Mouse (Mus musculus) forebrain, embryonic 12.5 days (tissue): ENCODE data around the gene Lingo1. TPM values are rescaled to one million over a fixed set of nuclear protein-coding genes. Genes with fewer than 3 reads are reported as not detected.
A peak's percentile ranks its signal among the peaks of the same experiment; 100 is the strongest.

ENCODE experiments used
- ATAC-seq: fragments of 200-750 bp; cut with Nextera tagmentation; 2 replicates; pipeline ENCODE4 v1.8.0; 2017; ENCODE audit warnings: moderate TSS enrichment; ENCODE audit not compliant: low FRiP score
- H3K27ac ChIP-seq: fragments of 300-500 bp; sonication (generic); 2 replicates; pipeline ENCODE4 v1.5.1; 2016; ENCODE audit warnings: mild to moderate bottlenecking
- H3K27me3 ChIP-seq: fragments of 300-500 bp; sonication (generic); 2 replicates; pipeline ENCODE4 v1.6.1; 2016; ENCODE audit warnings: mild to moderate bottlenecking
- H3K36me3 ChIP-seq: fragments of 300-500 bp; sonication (generic); replicated peaks from 2 replicates; pipeline ENCODE4 v1.6.1; 2016; ENCODE audit warnings: mild to moderate bottlenecking
- H3K4me1 ChIP-seq: fragments of 300-500 bp; sonication (generic); 2 replicates; pipeline ENCODE4 v1.6.1; 2016
- H3K4me2 ChIP-seq: fragments of 300-500 bp; sonication (generic); 2 replicates; pipeline ENCODE4 v1.6.1; 2016; ENCODE audit warnings: mild to moderate bottlenecking, moderate library complexity
- H3K4me3 ChIP-seq: fragments of 300-500 bp; sonication (generic); replicated peaks from 2 replicates; pipeline ENCODE4 v1.5.1; 2016; ENCODE audit warnings: mild to moderate bottlenecking
- H3K9ac ChIP-seq: fragments of 300-500 bp; sonication (generic); 2 replicates; pipeline ENCODE4 v1.6.1; 2016; ENCODE audit warnings: mild to moderate bottlenecking
- H3K9me3 ChIP-seq: fragments of 300-500 bp; sonication (generic); 2 replicates; pipeline ENCODE4 v1.6.1; 2016
- WGBS: fragments of 180-500 bp; shearing (Covaris S2); methylation state at CpG from one replicate; pipeline ENCODE4 v1.1.7; 2016; 5-methylcytosine and 5-hydroxymethylcytosine counted together
- polyA plus RNA-seq: library from polyadenylated mRNA; unstranded; fragments of >200 nt; fragmentation: Nextera tagmentation; extraction: Ambion mirVana; gene quantifications from 2 replicates; pipeline ENCODE4 v1.2.1, GENCODE M21; 2016

Gene Lingo1
- polyA plus RNA-seq, 1 experiment from 2014 or later: 10.5 TPM

DNA sequence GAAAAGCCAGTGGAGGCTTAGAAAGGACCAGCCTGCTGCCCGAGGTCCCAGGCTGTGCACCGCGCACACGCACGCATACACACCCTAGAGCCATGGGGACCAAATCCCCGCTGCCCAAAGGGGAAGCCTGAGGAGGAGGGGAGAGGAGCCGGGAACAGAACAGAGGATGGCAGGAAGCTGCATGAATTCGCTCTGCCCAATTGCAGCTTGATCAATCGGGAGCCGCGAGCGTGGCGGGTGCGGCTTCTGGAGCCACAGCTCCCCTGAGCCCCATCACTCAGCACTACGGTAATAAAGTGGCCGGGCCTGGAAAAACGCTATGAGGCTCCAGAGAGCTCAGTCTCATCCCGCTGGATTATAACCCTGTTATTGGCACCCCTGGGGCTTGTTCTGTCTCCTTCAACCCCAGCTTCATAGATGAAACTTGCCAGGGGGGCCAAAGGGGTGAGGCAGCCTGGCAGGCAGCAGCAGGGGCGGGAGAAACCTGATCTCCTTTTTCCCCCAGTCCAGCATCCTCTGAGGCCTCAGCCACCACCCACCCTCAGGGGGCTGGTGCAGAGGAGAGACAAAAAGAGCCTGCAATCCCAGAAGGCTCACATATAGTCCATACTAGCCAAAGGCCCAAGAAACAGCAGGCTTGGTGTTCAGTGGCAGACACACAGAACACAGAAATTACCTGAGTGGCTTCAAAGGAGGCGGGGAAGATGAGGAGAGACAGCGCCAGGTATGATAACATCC lies 29.4 kb upstream of the Lingo1 start:
- Histone ChIP-seq H3K27me3 (peaks cover 31% of the 10 kb centered on the region), H3K9me3 (no peaks in the 10 kb centered on the region), H3K9ac (peak overlapping the region; percentile 47), H3K36me3 (no peaks in the 10 kb centered on the region), H3K4me3 (peak overlapping the region; percentile 29), H3K27ac (no peak overlapping the region), H3K4me1 (peaks cover 38% of the 10 kb centered on the region), H3K4me2 (peak overlapping the region; percentile 56)
- no peak for ATAC-seq
- 10% methylated on average over 21 of the region's 21 CpGs for WGBS

DNA sequence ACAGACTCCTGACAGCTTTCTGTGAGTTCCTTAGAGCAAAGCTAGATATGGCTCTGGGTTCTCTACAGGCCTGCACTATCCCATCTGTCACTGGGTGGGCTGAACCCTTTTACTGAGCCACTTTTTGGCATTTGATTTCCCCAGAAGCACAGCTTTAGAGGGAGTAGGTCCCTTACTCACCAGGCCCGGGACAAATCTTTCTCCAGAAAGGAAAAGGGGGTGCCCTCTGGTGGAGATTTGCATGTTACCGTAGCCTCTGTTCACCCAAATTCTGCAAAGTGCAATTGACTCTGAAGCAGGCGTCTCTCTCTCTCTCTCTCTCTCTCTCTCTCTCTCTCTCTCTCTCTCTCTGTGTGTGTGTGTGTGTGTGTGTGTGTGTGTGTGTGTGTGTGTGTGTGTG lies 28.6 kb upstream of the Lingo1 start:
- ATAC-seq: no peak
- H3K4me2 ChIP-seq: no peak overlapping the region
- H3K4me1 ChIP-seq: peaks cover 31% of the 10 kb centered on the region
- WGBS: 1% methylated on average over 3 of the region's 3 CpGs
- no peak overlapping the region for H3K27ac ChIP-seq
- H3K9me3 ChIP-seq: no peaks in the 10 kb centered on the region
- H3K27me3 ChIP-seq: peaks cover 31% of the 10 kb centered on the region
- H3K36me3 ChIP-seq: no peaks in the 10 kb centered on the region
- H3K4me3 ChIP-seq: no peak overlapping the region
- no peak overlapping the region for H3K9ac ChIP-seq

DNA sequence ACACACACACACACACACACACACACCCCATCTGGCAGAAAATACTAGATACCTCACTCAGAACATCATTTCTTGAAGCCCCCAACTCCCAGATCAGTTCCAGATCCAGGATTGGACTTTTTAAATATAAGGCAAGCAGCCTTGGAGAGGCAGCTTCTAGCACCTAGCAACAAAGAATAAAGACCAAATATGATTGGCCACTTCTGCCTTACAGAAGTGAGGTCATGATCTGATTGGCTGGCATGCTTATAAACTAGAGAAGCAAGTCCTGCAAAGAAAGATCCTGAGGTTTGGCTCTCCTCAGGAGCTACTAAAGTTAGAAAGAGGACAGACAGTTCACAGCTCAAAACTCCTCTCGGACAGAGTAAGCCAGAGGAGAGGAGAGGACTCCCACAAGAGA lies 14.6 kb upstream of the Lingo1 start:
- peaks cover 19% of the 10 kb centered on the region for H3K27me3 ChIP-seq
- 82% methylated on average over 1 of the region's 1 CpGs for WGBS
- H3K9me3 ChIP-seq: peaks cover 4% of the 10 kb centered on the region
- no peaks in the 10 kb centered on the region for H3K36me3 ChIP-seq
- no peak overlapping the region for H3K9ac ChIP-seq
- H3K27ac ChIP-seq: no peak overlapping the region
- no peak overlapping the region for H3K4me3 ChIP-seq
- no peak overlapping the region for H3K4me2 ChIP-seq
- H3K4me1 ChIP-seq: no peaks in the 10 kb centered on the region
- no peak for ATAC-seq

DNA sequence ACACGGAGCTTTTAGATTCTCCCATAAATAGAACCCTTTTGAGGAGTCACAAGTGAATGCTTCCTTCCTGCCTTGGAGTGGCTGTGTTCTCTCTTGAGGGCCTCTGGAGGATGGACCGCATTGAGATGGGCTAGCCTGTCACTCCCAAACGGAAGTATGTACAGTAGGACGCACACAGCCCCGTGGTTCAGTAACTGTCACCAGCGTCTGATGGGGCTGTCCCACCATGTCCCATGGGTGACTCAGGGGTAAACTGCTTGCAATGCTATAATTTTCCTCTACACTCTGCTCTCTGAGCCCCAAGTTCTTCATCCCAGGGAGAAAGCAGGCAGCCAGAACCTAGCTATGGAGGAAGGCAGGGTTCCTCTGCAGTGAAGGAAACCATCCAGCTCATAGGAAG lies 11.7 kb upstream of the Lingo1 start:
- no peak for ATAC-seq
- H3K9me3 ChIP-seq: peaks cover 4% of the 10 kb centered on the region
- peaks cover 14% of the 10 kb centered on the region; the same call in 1 of the 2 replicates for H3K27me3 ChIP-seq
- no peaks in the 10 kb centered on the region for H3K4me1 ChIP-seq
- 89% methylated on average over 6 of the region's 6 CpGs for WGBS
- no peaks in the 10 kb centered on the region for H3K36me3 ChIP-seq
- no peak overlapping the region for H3K4me2 ChIP-seq
- no peak overlapping the region for H3K4me3 ChIP-seq
- no peak overlapping the region for H3K9ac ChIP-seq
- H3K27ac ChIP-seq: no peak overlapping the region

DNA sequence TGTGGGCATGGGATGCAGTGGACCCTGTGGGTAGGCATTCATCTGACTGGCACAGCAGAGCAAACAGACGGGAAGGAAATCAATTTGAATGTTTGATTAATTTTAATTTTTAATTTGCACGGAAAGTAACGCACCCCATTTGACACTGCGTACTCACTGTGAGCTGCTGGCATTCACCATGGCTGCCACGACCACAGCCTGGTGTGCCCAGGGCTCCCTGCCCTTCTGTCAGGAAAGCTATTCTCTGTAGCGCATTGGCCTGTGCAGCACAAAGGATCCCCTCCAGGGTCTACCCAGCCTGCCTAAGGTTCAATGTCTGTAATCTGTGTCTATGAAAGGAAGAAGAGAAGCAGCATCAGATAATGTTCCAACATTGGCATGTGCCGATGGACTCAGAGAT lies 6.9 kb upstream of the Lingo1 start:
- 93% methylated on average over 7 of the region's 7 CpGs for WGBS
- no peak overlapping the region for H3K4me2 ChIP-seq
- no peak for ATAC-seq

DNA sequence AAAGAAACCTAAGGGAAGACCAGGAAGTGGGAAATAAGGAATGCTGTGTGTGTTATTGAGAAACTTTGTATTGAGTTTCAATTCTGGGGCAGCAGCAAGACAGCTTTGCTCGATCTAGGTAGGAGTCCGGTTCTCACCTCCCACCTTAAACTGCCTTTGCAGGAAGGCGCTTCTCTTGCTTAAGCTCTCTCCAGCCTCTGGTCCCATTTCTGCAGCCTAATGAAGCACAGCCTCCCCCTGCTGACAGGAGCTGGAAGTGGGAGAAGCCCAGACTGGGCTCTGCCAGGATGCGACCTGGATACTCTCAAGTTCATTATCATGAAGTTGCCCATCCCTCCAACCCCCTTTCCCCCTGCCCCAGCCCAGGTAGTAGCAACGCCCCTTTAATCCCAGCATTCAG lies 1.6 kb upstream of the Lingo1 start:
- WGBS: 6% methylated on average over 5 of the region's 5 CpGs
- H3K27me3 ChIP-seq: peaks cover 80% of the 10 kb centered on the region
- ATAC-seq: peak; percentile 30; the same call in 1 of the 2 replicates

More for the DNA sequence above, 6.9 kb upstream of the Lingo1 start:
- peaks cover 30% of the 10 kb centered on the region for H3K27me3 ChIP-seq
- no peaks in the 10 kb centered on the region for H3K36me3 ChIP-seq
- no peak overlapping the region for H3K27ac ChIP-seq
- no peaks in the 10 kb centered on the region for H3K9me3 ChIP-seq
- no peak overlapping the region for H3K4me3 ChIP-seq
- no peaks in the 10 kb centered on the region for H3K4me1 ChIP-seq
- H3K9ac ChIP-seq: no peak overlapping the region

DNA sequence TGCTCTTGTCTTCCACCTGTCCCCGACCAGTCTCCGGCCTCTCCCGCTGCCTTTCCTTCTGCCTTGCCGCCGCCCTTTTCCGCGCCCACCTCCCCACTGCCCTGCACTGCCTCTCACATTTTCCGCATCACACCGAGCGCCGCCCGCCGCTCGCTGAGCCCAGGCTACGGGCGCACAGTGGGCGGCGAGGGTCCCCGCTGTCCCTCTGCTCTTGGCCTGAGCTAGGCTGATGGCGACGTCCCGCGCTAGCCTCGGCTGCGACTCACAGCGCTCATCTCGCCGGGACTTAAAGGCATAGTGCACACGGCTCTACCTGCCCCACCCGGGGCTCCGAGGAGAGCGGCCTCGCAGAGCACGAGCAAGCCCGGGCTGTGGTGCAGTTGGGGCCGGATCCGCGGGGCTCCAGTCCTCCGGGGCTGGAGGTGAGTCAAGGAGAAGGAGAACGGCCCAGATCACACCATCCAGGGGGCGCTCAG lies 426 bp upstream of the Lingo1 start:
- Histone ChIP-seq H3K27me3 (peaks cover 86% of the 10 kb centered on the region), H3K27ac (peak overlapping the region; percentile 42; the same call in 1 of the 2 replicates), H3K4me3 (peak overlapping the region; percentile 51), H3K36me3 (no peaks in the 10 kb centered on the region), H3K4me1 (peaks cover 17% of the 10 kb centered on the region), H3K9ac (peak overlapping the region; percentile 60), H3K4me2 (peak overlapping the region; percentile 89), H3K9me3 (no peaks in the 10 kb centered on the region)
- ATAC-seq: peak; percentile 64
- WGBS: under 1% methylated on average over 41 of the region's 41 CpGs

More for the DNA sequence above, 1.6 kb upstream of the Lingo1 start:
- Histone ChIP-seq H3K27ac (no peak overlapping the region), H3K9ac (no peak overlapping the region), H3K9me3 (no peaks in the 10 kb centered on the region), H3K4me2 (no peak overlapping the region), H3K4me1 (peaks cover 17% of the 10 kb centered on the region), H3K36me3 (no peaks in the 10 kb centered on the region), H3K4me3 (no peak overlapping the region)

DNA sequence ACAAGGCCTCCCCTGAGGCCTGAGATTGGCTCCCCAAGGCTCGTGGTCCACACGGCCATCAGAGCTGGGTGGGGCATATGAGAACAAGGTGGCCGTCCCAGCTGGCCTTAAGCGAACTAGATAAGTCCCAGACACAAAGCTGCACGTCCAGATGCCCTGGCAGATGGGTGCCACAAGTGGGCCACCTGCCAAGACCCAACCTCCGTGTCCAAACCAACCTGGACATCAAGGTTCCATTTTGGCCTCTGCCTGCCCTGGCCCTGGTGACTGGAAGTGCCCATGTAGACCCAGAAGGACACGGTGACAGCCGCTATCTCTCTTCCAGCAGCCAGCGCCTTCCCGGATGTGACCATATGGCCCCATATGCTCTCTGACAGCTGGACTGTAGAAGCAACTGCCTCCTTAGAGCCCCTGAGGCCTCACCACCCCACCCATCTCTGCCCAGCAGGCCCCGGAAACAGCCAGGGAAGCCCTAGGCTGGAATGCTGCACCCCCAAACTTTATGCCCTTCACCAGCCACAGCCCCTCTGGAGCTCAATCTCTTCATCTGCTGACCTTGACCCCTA lies 4.5 kb downstream of the Lingo1 start:
- no peak overlapping the region for H3K4me3 ChIP-seq
- no peaks in the 10 kb centered on the region for H3K9me3 ChIP-seq
- peaks cover 16% of the 10 kb centered on the region for H3K4me1 ChIP-seq
- no peaks in the 10 kb centered on the region for H3K36me3 ChIP-seq
- H3K9ac ChIP-seq: no peak overlapping the region
- ATAC-seq: no peak
- H3K4me2 ChIP-seq: no peak overlapping the region
- peaks cover 57% of the 10 kb centered on the region for H3K27me3 ChIP-seq
- 83% methylated on average over 11 of the region's 11 CpGs for WGBS
- H3K27ac ChIP-seq: no peak overlapping the region

DNA sequence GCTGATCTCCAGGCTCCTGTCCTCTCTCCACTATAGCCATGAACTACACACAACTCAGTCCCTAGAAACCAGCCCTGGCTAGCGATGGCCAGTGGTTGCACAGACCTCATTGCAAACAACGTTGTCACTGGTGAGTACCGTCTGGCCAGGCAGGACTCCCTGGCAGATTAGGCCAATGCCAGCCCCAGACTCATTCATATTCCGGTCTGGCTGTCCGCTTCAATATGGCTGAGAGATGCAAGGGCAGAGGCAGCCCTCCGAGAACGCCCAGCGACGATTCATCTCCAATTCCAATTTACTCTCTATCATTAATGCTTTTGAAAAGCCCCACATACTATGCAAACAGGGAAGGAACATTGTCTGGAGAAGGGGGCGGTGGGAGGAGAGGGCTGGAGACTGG lies 11.7 kb downstream of the Lingo1 start:
- H3K9ac ChIP-seq: no peak overlapping the region
- 73% methylated on average over 10 of the region's 10 CpGs for WGBS
- H3K27me3 ChIP-seq: peaks cover 10% of the 10 kb centered on the region; the same call in 1 of the 2 replicates
- H3K4me2 ChIP-seq: no peak overlapping the region
- H3K9me3 ChIP-seq: no peaks in the 10 kb centered on the region
- no peaks in the 10 kb centered on the region for H3K36me3 ChIP-seq
- no peak overlapping the region for H3K27ac ChIP-seq
- H3K4me3 ChIP-seq: no peak overlapping the region
- no peak for ATAC-seq
- 0 out of 2 replicates have a peak, but pooled peaks cover 3% of the 10 kb centered on the region for H3K4me1 ChIP-seq

DNA sequence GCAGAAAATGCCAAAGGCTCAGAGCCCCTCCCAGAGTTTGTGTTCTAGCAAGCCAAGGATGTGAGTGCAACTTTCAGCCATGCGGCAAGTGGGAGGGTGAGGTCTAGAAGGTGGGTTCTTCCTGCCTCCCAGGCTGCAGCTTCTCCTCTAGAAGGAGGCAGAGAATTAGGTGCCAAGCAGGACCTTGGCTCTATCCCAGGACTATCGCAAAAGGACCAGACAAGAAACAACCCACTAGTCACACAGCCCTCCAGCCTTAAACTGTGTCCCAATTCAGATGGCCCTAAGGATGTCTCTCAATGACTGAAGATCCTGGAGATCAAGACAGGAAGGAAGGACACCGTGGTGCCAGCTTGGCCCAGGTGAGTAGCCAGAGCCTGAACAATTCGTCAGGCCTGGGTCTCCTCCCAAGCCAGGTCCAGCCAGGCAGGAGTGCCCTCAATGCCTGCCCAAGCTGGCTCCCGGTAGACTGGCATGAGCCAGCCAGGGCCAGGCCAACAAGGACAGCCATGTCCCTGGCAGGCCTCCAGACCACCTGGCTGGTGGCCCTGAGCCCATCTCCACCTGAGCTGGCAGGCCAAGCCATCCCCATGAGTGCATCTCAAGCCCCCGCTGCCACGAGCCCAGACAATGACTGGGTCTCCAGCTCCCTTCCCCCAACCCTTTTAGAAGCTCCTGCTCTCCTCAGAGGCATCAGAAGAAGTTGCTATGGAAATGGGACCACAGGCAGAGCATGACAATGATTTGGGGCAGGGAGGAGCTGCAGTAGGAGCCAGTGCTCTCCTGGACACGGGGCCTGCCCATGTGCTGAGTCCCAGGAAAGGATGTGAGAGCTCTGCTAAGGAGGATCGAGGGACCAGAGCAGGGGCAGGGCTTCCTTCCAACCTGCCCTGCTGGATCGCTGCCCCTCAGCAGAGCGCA lies 19.1 kb downstream of the Lingo1 start:
- Histone ChIP-seq H3K27ac (no peak overlapping the region), H3K9ac (no peak overlapping the region), H3K27me3 (peaks cover 24% of the 10 kb centered on the region), H3K36me3 (no peaks in the 10 kb centered on the region), H3K4me3 (no peak overlapping the region), H3K9me3 (no peaks in the 10 kb centered on the region), H3K4me2 (no peak overlapping the region), H3K4me1 (peaks cover 9% of the 10 kb centered on the region)
- no peak for ATAC-seq
- WGBS: 53% methylated on average over 11 of the region's 11 CpGs

DNA sequence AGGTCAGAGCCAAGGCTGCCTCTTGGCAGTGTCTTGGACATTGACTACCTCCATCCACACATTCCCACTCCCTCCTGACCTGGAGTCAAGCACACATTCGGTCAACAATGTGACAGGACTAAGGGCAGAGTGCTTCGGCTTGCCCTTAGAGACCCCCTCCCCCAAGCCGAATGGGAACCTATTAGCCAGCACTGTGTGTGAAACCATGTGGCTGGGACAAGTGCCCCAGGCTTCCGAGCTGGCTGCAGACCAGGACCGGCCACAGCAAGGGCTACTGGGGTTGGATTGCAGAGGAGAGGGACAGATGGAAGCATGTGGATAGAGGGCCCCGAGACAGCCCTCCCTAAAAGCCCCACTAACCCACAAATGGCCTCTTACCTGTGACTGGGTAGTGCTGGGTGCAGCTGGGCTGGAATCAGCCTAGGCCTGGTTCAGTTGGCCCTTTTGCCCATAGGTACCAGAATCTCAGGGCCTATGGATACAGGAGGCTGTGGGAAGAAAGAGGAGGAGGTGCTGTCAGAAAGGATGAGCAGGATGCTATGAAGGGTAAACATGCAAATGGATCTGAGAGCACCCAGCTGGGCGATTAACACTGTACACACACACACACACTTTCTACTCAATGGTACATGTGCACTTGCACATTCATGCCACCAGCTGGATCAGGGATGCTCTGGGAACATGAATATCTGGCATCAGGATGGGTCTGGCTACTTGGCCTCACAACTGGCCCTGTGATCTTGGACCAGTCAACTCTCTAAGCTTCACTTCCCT lies 20.9 kb downstream of the Lingo1 start:
- 80% methylated on average over 7 of the region's 7 CpGs for WGBS
- Histone ChIP-seq H3K27ac (no peak overlapping the region), H3K27me3 (peaks cover 30% of the 10 kb centered on the region), H3K9me3 (no peaks in the 10 kb centered on the region), H3K36me3 (no peaks in the 10 kb centered on the region), H3K4me3 (no peak overlapping the region), H3K4me1 (peaks cover 7% of the 10 kb centered on the region), H3K9ac (no peak overlapping the region), H3K4me2 (no peak overlapping the region)
- no peak for ATAC-seq
